Mouse (Mus musculus) neural tube, embryonic 11.5 days (tissue): ENCODE measurements around the gene Gale. TPM values are rescaled to one million over a fixed set of nuclear protein-coding genes. Genes with fewer than 3 reads are reported as not detected.

Experiments
- ATAC-seq: fragments of 200-750 bp; cut with Nextera tagmentation; 2 replicates; pipeline ENCODE4 v1.8.0; 2017; ENCODE audit warnings: moderate number of reproducible peaks, mild to moderate bottlenecking, moderate TSS enrichment, moderate library complexity; ENCODE audit not compliant: insufficient read depth, low FRiP score, low TSS enrichment
- DNase-seq: peaks from one replicate; pipeline ENCODE4 v3.0.0-alpha.2; 2015; ENCODE audit warnings: low spot score
- H3K27ac ChIP-seq: fragments of 300-500 bp; sonication (generic); 2 replicates; pipeline ENCODE4 v1.5.1; 2014; ENCODE audit warnings: low read depth, mild to moderate bottlenecking, low read length
- H3K27me3 ChIP-seq: fragments of 300-500 bp; sonication (generic); 2 replicates; pipeline ENCODE4 v1.6.1; 2014; ENCODE audit warnings: mild to moderate bottlenecking, low read length, mixed read lengths; ENCODE audit not compliant: control insufficient read depth, insufficient read depth
- H3K36me3 ChIP-seq: fragments of 300-500 bp; sonication (generic); 2 replicates; pipeline ENCODE4 v1.6.1; 2014; ENCODE audit warnings: mild to moderate bottlenecking, low read length, moderate library complexity, mixed read lengths; ENCODE audit not compliant: control insufficient read depth, insufficient read depth
- H3K4me1 ChIP-seq: fragments of 300-500 bp; sonication (generic); 2 replicates; pipeline ENCODE4 v1.6.1; 2014; ENCODE audit warnings: low read length, mixed read lengths; ENCODE audit not compliant: control insufficient read depth, insufficient read depth
- H3K4me2 ChIP-seq: fragments of 300-500 bp; sonication (generic); 2 replicates; pipeline ENCODE4 v1.6.1; 2014; ENCODE audit warnings: low read depth, mild to moderate bottlenecking, moderate library complexity
- H3K4me3 ChIP-seq: fragments of 300-500 bp; sonication (generic); 2 replicates; pipeline ENCODE4 v1.5.1; 2014; ENCODE audit warnings: low read depth, low read length
- H3K9ac ChIP-seq: fragments of 300-500 bp; sonication (generic); 2 replicates; pipeline ENCODE4 v1.6.1; 2014; ENCODE audit warnings: mild to moderate bottlenecking, low read length
- H3K9me3 ChIP-seq: fragments of 300-500 bp; sonication (generic); 2 replicates; pipeline ENCODE4 v1.6.1; 2016; ENCODE audit warnings: low read length; ENCODE audit not compliant: control insufficient read depth
- WGBS: fragments of 180-500 bp; shearing (Covaris S2); extraction: QIAGEN DNeasy Blood & Tissue Kit; methylation state at CpG from one replicate; pipeline ENCODE4 v1.1.7; 2014; 5-methylcytosine and 5-hydroxymethylcytosine counted together
- polyA plus RNA-seq: library from polyadenylated mRNA; unstranded; fragments of >200 nt; fragmentation: Nextera tagmentation; extraction: Ambion mirVana; gene quantifications from 2 replicates; pipeline ENCODE4 v1.2.1, GENCODE M21; 2014

The Gale gene
- polyA plus RNA-seq, 1 experiment from 2014 or later = 36.4 TPM

DNA sequence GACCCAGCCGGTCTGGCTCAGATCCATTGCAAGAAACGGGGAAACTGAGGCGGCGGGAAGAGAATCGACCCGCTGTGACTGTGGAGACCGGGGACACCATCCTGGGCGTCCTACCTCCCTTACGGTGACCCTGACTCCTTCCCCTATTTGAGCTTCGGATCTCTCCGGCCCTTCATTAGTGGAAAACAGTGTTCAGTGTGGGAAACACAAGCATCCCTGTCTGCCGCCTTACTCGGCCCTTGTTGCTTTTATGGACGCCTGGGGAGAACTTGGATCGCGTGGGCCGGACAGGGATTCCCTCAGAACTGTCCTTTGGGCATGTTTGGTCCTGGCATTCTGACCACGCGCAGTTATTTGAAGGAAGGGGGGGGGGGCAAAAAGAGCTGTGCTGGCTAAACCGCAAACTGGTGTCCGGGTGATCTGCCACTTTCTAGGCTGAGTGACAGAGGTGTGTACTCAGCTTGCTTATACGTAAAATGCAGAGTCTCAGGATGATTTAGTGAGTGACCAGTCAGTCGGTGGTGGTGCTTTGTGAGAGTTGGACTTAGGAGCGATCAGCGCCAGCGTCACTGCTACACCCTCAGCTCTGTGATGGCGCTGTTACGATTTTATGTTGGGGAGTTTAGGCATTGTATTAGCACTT, 16.7 kb upstream of the Gale start:
- Histone ChIP-seq H3K4me3 (peak overlapping the region; percentile 87), H3K4me1 (peaks cover 7% of the 10 kb centered on the region), H3K36me3 (no peaks in the 10 kb centered on the region), H3K27me3 (no peaks in the 10 kb centered on the region), H3K9ac (peak overlapping the region; percentile 78), H3K4me2 (peak overlapping the region; percentile 90), H3K27ac (peak overlapping the region; percentile 58), H3K9me3 (no peaks in the 10 kb centered on the region)
- WGBS = 1% methylated on average over 28 of the region's 28 CpGs
- ATAC-seq = peak; percentile 21; the same call in 1 of the 2 replicates
- DNase-seq = peak; percentile 29

GRCm38 (mm10) chr4:135948142-135948541, 15.4 kb upstream of the Gale start:
- no peak overlapping the region for H3K27ac ChIP-seq
- peaks cover 7% of the 10 kb centered on the region for H3K4me1 ChIP-seq
- no peaks in the 10 kb centered on the region for H3K27me3 ChIP-seq
- WGBS = 96% methylated on average over 8 of the region's 8 CpGs
- H3K4me2 ChIP-seq = no peak overlapping the region
- H3K4me3 ChIP-seq = no peak overlapping the region
- H3K9ac ChIP-seq = no peak overlapping the region
- DNase-seq = no peak
- no peak for ATAC-seq
- H3K9me3 ChIP-seq = no peaks in the 10 kb centered on the region
- H3K36me3 ChIP-seq = peaks cover 6% of the 10 kb centered on the region

DNA sequence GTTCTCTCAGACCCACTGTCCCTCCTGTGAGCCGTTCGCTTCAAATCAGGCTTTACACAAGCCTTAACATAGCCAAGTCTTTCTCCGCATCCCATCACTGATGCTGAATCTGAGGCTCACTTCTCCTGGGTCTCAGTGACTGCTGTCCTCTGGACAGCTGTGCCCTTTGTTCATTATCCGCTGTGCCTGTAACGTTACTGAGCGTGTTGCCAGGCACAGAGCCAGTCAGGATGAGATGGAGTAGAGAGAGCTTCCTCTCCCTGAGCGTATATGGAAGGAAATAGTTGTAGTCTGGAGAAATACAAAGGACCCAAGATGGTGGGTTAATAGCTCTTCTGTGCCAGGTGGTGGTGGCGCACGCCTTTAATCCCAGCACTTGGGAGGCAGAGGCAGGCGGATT, 14.1 kb upstream of the Gale start:
- DNase-seq (no peak), ATAC-seq (no peak)
- Histone ChIP-seq H3K4me2 (no peak overlapping the region), H3K27me3 (no peaks in the 10 kb centered on the region), H3K9ac (no peak overlapping the region), H3K4me1 (peaks cover 7% of the 10 kb centered on the region), H3K9me3 (no peaks in the 10 kb centered on the region), H3K4me3 (no peak overlapping the region), H3K27ac (no peak overlapping the region), H3K36me3 (peaks cover 6% of the 10 kb centered on the region)
- 90% methylated on average over 10 of the region's 10 CpGs for WGBS

DNA sequence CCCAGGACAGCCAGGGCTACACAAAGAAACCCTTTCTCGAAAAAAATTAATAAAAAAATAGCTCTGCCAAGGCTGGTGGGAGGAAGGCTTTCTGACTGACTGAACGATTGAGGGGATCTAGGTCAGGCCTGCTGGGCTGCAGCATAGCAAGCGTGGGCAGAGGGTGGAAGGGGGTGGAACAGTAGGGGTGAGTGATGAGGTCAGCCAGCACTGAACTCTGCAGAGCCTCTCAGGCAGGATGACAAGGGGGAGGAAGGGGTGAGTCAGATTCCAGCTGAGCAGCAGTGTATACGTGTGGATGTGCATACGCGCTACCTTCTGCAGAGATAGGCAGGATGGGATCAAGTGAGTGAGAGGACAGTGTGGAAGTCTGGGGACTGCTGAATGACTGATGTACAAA, 13.6 kb upstream of the Gale start:
- ATAC-seq (no peak), DNase-seq (no peak)
- Histone ChIP-seq H3K27me3 (no peaks in the 10 kb centered on the region), H3K27ac (no peak overlapping the region), H3K36me3 (peaks cover 6% of the 10 kb centered on the region), H3K9me3 (no peaks in the 10 kb centered on the region), H3K9ac (no peak overlapping the region), H3K4me2 (no peak overlapping the region), H3K4me1 (peaks cover 7% of the 10 kb centered on the region), H3K4me3 (no peak overlapping the region)
- WGBS = 72% methylated on average over 6 of the region's 6 CpGs

- no peak for ATAC-seq
- 89% methylated on average over 6 of the region's 6 CpGs for WGBS
- H3K9ac ChIP-seq = no peak overlapping the region
- no peak overlapping the region for H3K4me3 ChIP-seq
- H3K36me3 ChIP-seq = peaks cover 6% of the 10 kb centered on the region
- peaks cover 7% of the 10 kb centered on the region for H3K4me1 ChIP-seq
- no peak for DNase-seq
- H3K4me2 ChIP-seq = no peak overlapping the region
- H3K9me3 ChIP-seq = no peaks in the 10 kb centered on the region
- no peak overlapping the region for H3K27ac ChIP-seq
- H3K27me3 ChIP-seq = no peaks in the 10 kb centered on the region
These were observed 13.2 kb upstream of the Gale start for GRCm38 (mm10) chr4:135950365-135950764.

DNA sequence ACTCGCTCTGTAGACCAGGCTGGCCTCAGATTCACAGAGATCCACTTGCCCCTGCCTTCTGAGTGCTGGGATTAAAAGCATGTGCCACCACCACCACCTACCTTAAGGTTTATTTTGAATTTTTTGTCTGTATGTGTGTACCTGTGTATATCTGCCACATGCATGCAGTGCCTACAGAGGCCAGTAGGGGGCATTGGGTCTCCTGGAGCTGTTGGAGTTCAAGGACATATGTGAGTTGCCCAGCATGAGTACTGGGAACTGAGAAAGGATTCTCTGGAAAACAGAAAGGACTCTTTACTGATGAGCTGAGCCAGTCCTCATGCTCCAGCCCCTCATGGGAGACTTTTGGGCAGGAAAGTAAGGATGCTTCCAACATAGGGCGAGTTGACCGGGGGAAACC, 12.0 kb upstream of the Gale start:
- Histone ChIP-seq H3K4me3 (no peak overlapping the region), H3K27me3 (no peaks in the 10 kb centered on the region), H3K27ac (no peak overlapping the region), H3K4me1 (peaks cover 3% of the 10 kb centered on the region; the same call in 1 of the 2 replicates), H3K9ac (no peak overlapping the region), H3K9me3 (no peaks in the 10 kb centered on the region), H3K36me3 (peaks cover 6% of the 10 kb centered on the region), H3K4me2 (no peak overlapping the region)
- WGBS = 93% methylated on average over 3 of the region's 3 CpGs
- no peak for ATAC-seq
- DNase-seq = no peak

GRCm38 (mm10) chr4:135953179-135953578, 10.3 kb upstream of the Gale start:
- H3K27me3 ChIP-seq = no peaks in the 10 kb centered on the region
- DNase-seq = no peak
- no peak overlapping the region for H3K4me3 ChIP-seq
- no peaks in the 10 kb centered on the region for H3K9me3 ChIP-seq
- no peaks in the 10 kb centered on the region for H3K4me1 ChIP-seq
- H3K27ac ChIP-seq = no peak overlapping the region
- H3K4me2 ChIP-seq = no peak overlapping the region
- WGBS = 93% methylated on average over 3 of the region's 3 CpGs
- H3K9ac ChIP-seq = no peak overlapping the region
- ATAC-seq = no peak
- H3K36me3 ChIP-seq = peaks cover 6% of the 10 kb centered on the region

- no peak overlapping the region for H3K9ac ChIP-seq
- WGBS = 12% methylated on average over 2 of the region's 2 CpGs
- ATAC-seq (no peak), DNase-seq (peak; percentile 68)
- H3K27me3 ChIP-seq = no peaks in the 10 kb centered on the region
- no peak overlapping the region for H3K4me3 ChIP-seq
- H3K27ac ChIP-seq = no peak overlapping the region
- H3K4me2 ChIP-seq = no peak overlapping the region
- H3K9me3 ChIP-seq = no peaks in the 10 kb centered on the region
- peaks cover 6% of the 10 kb centered on the region for H3K36me3 ChIP-seq
- no peaks in the 10 kb centered on the region for H3K4me1 ChIP-seq
These were observed 9.3 kb upstream of the Gale start for GRCm38 (mm10) chr4:135954241-135954640.

GRCm38 (mm10) chr4:135955886-135956285, 7.6 kb upstream of the Gale start:
- no peak overlapping the region for H3K9ac ChIP-seq
- H3K4me1 ChIP-seq = no peaks in the 10 kb centered on the region
- H3K4me3 ChIP-seq = no peak overlapping the region
- H3K27me3 ChIP-seq = no peaks in the 10 kb centered on the region
- no peak overlapping the region for H3K27ac ChIP-seq
- WGBS = 88% methylated on average over 9 of the region's 9 CpGs
- H3K9me3 ChIP-seq = no peaks in the 10 kb centered on the region
- ATAC-seq (no peak), DNase-seq (no peak)
- H3K36me3 ChIP-seq = peaks cover 6% of the 10 kb centered on the region
- no peak overlapping the region for H3K4me2 ChIP-seq
